Mouse (Mus musculus) hindbrain, postnatal 0 days (tissue): ENCODE data around the gene Plekhd1. TPM values are rescaled to one million over a fixed set of nuclear protein-coding genes. Genes with fewer than 3 reads are reported as not detected.

ENCODE experiments used
- ATAC-seq: fragments of 200-750 bp; cut with Nextera tagmentation; 2 replicates; pipeline ENCODE4 v1.8.0; 2017; ENCODE audit warnings: mild to moderate bottlenecking, moderate TSS enrichment, moderate library complexity
- DNase-seq: peaks from one replicate; pipeline ENCODE4 v3.0.0-alpha.2; 2015; ENCODE audit warnings: low spot score
- H3K27ac ChIP-seq: fragments of 300-500 bp; sonication (generic); 2 replicates; pipeline ENCODE4 v1.5.1; 2014; ENCODE audit warnings: mild to moderate bottlenecking
- H3K27me3 ChIP-seq: fragments of 300-500 bp; sonication (generic); 2 replicates; pipeline ENCODE4 v1.6.1; 2014; ENCODE audit warnings: low read length, mixed read lengths; ENCODE audit not compliant: insufficient read depth
- H3K36me3 ChIP-seq: fragments of 300-500 bp; sonication (generic); 2 replicates; pipeline ENCODE4 v1.6.1; 2014; ENCODE audit warnings: low read length, mixed read lengths; ENCODE audit not compliant: insufficient read depth
- H3K4me1 ChIP-seq: fragments of 300-500 bp; sonication (generic); 2 replicates; pipeline ENCODE4 v1.6.1; 2014; ENCODE audit warnings: antibody characterized with exemption, low read length, mixed read lengths; ENCODE audit not compliant: insufficient read depth
- H3K4me2 ChIP-seq: fragments of 300-500 bp; sonication (generic); 2 replicates; pipeline ENCODE4 v1.6.1; 2014; ENCODE audit warnings: low read depth, mild to moderate bottlenecking, low read length, moderate library complexity, mixed read lengths
- H3K4me3 ChIP-seq: fragments of 300-500 bp; sonication (generic); 2 replicates; pipeline ENCODE4 v1.5.1; 2014; ENCODE audit warnings: low read length
- H3K9ac ChIP-seq: fragments of 300-500 bp; sonication (generic); replicated peaks from 2 replicates; pipeline ENCODE4 v1.6.1; 2014; ENCODE audit warnings: mild to moderate bottlenecking, low read length, moderate library complexity, mixed read lengths
- H3K9me3 ChIP-seq: fragments of 300-500 bp; sonication (generic); 2 replicates; pipeline ENCODE4 v1.6.1; 2016; ENCODE audit warnings: low read length, mixed read lengths
- CTCF ChIP-seq: IDR thresholded peaks from 2 replicates; pipeline ENCODE4 v1.5.1; 2016; ENCODE audit warnings: antibody characterized with exemption, control low read depth, low read depth
- WGBS: fragments of 180-500 bp; shearing (Covaris S2); extraction: QIAGEN DNeasy Blood & Tissue Kit; methylation state at CpG from one replicate; pipeline ENCODE4 v1.1.7; 2014; 5-methylcytosine and 5-hydroxymethylcytosine counted together
- polyA plus RNA-seq: library from polyadenylated mRNA; unstranded; fragments of >200 nt; fragmentation: Nextera tagmentation; extraction: Ambion mirVana; gene quantifications from 2 replicates; pipeline ENCODE4 v1.2.1, GENCODE M21; 2015
- total RNA-seq: library from RNA; depleted of rRNA; stranded (reverse); fragments of >200 nt; gene quantifications from 2 replicates; pipeline ENCODE4 v1.2.3, GENCODE M21; 2014

The Plekhd1 gene
- total and polyA plus RNA-seq, 2 experiments from 2014 or later, result 6.6 to 7.1 TPM

DNA sequence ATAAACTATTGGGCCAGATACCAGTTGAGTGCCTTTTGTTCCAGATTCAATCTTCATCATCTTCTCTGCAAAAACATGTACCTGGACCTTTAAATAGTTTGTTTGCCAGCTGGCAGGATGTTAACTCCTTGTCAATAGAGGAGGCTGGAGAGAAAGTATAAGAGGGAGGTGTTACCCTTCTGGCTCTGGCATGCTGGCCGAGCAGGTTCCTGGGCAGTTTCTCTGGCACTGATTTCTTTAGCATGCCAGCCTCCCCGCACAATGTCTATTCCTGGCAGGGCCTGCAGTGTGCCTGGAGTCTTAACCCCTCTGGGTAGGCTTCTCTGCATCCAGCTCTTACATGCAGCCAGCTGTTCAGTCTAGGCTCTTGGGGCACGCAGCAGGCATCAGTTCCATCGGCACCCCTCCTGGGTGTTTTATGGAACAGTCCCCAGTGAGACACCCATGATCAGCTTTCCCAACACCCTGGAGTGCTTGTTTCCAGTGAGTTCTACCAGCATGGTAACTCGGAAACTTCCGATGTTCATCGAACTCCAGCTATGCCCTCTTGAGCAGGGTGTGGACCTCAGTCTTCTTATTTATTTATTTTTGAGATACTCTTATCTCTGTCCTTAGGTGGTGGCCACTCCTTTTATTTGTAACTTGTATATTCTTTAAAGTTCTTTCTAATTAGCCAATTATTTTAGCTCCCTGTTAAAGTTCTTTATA lies 38.3 kb upstream of the Plekhd1 start:
- Histone ChIP-seq H3K4me1 (no peaks in the 10 kb centered on the region), H3K9me3 (no peaks in the 10 kb centered on the region), H3K27ac (no peak overlapping the region), H3K36me3 (no peaks in the 10 kb centered on the region), H3K4me3 (no peak overlapping the region), H3K27me3 (no peaks in the 10 kb centered on the region), H3K9ac (no peak overlapping the region), H3K4me2 (no peak overlapping the region)
- peak; percentile 29 for DNase-seq
- no peak for TF ChIP-seq CTCF
- no peak for ATAC-seq
- whole genome bisulfite sequencing, result 70% methylated on average over 7 of the region's 7 CpGs

DNA sequence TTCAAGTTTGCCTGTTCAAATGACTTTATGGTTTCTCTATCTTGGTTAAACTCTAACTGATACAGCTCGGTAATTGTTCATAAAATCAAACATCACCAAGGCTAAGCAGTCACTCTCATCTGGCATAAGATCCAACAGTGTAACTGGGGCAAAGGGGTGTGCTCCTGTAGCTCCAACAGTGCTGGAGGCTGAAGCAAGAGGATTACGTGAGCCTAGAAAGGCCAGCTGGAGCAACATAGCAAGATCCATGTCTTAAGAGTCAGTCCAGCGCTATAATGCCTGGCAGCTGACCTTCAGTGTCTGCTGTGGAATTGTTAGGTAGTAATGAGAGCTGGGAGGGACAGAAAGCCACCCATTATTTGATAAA lies 37.7 kb upstream of the Plekhd1 start:
- no peak overlapping the region for H3K9ac ChIP-seq
- no peak for DNase-seq
- H3K36me3 ChIP-seq, result no peaks in the 10 kb centered on the region
- no peak overlapping the region for H3K27ac ChIP-seq
- WGBS, result 80% methylated on average over 3 of the region's 3 CpGs
- no peak overlapping the region for H3K4me3 ChIP-seq
- H3K9me3 ChIP-seq, result no peaks in the 10 kb centered on the region
- H3K4me2 ChIP-seq, result no peak overlapping the region
- no peak for TF ChIP-seq CTCF
- H3K27me3 ChIP-seq, result no peaks in the 10 kb centered on the region
- H3K4me1 ChIP-seq, result no peaks in the 10 kb centered on the region
- ATAC-seq, result no peak

DNA sequence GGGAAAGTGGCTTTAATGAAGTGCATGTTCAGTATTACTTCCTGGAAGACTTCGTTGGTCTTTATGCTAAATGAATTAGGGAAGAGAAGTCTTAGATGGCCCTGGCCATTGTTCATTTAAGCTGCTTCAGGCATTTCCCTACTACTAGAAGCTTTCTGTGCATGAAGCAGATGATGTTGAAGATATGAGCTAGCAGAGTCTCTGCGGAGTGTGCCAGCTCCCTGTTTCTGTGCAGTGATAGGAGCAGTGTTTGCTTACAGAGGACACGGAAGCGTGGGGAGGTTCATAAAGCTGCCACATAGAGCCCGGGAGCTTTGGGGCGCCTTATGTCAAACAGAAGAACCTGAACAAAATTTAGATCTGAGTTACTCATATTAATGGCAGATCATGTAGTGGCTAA lies 33.7 kb upstream of the Plekhd1 start:
- no peak overlapping the region for H3K4me3 ChIP-seq
- H3K4me1 ChIP-seq, result no peaks in the 10 kb centered on the region
- H3K4me2 ChIP-seq, result no peak overlapping the region
- H3K9ac ChIP-seq, result no peak overlapping the region
- no peak for TF ChIP-seq CTCF
- H3K27me3 ChIP-seq, result no peaks in the 10 kb centered on the region
- H3K9me3 ChIP-seq, result no peaks in the 10 kb centered on the region
- ATAC-seq, result no peak
- WGBS, result 76% methylated on average over 6 of the region's 6 CpGs
- no peak overlapping the region for H3K27ac ChIP-seq
- H3K36me3 ChIP-seq, result 0 out of 2 replicates have a peak, but pooled peaks cover 8% of the 10 kb centered on the region
- DNase-seq, result no peak

DNA sequence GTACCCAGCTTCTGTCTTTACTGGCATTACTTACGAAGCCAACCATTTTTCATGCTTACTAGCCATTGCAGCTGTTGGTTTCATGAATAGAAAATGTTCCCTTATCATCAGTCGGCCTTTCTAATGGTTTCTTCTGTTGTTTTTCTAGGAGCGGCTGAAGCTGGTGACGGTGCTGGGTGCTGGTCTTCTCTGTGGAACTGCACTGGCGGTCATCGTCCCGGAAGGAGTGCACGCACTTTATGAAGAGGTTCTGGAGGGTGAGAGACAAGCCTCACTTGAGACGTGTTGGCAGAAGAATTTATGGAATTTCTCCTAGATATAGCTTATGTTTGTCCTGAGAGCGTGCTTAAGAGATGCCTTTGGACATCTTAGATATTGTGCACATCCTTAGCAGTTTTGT lies 30.1 kb upstream of the Plekhd1 start:
- DNase-seq (no peak), ATAC-seq (no peak)
- Histone ChIP-seq H3K4me2 (no peak overlapping the region), H3K27ac (no peak overlapping the region), H3K4me1 (no peaks in the 10 kb centered on the region), H3K9ac (no peak overlapping the region), H3K27me3 (no peaks in the 10 kb centered on the region), H3K36me3 (peaks cover 10% of the 10 kb centered on the region; the same call in 1 of the 2 replicates), H3K9me3 (no peaks in the 10 kb centered on the region), H3K4me3 (no peak overlapping the region)
- WGBS, result 93% methylated on average over 10 of the region's 10 CpGs
- no peak for TF ChIP-seq CTCF

DNA sequence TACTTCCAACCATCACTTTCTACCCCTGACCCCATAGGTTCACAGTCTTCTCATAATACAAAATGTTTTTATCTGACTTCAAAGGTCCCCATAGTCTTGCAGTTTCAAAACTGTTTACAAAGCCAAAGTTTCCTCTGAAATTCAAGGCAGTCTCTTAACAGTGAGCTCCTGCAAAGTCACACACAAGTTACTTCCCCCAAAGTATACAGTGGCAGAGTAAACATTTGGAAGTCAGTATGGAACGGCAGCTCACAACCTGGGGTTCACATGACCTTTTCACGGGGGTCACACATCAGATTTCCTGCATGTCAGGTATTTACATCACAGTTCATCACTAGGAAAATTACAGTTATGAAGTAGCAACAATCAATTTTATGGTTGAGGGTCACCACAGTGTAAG lies 28.5 kb upstream of the Plekhd1 start:
- ATAC-seq, result no peak
- H3K4me3 ChIP-seq, result no peak overlapping the region

DNA sequence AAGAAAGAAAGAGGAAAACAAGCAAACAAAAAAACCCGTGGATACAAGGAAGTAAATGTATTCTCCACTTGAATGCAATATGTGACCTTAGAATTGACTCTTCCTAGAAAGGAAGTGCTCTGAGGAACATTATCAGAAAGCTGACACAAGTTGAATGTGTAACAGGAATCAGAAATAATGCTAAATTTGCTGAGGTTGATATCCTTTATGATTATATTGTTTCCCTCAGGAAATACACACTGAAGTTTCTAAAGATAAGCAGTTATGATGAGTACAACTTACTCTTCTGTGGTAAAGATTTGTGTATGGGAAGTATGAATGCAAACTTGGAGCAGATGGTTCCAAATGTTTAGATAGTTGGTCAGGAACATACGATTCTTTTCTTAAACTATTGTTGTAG lies 24.0 kb upstream of the Plekhd1 start:
- peaks cover 5% of the 10 kb centered on the region; the same call in 1 of the 2 replicates for H3K36me3 ChIP-seq
- H3K9ac ChIP-seq, result no peak overlapping the region
- ATAC-seq, result no peak
- no peak overlapping the region for H3K27ac ChIP-seq
- no peaks in the 10 kb centered on the region for H3K27me3 ChIP-seq
- H3K9me3 ChIP-seq, result no peaks in the 10 kb centered on the region
- no peak overlapping the region for H3K4me3 ChIP-seq
- DNase-seq, result no peak
- no peak for TF ChIP-seq CTCF
- no peaks in the 10 kb centered on the region for H3K4me1 ChIP-seq
- H3K4me2 ChIP-seq, result no peak overlapping the region
- 88% methylated on average over 2 of the region's 2 CpGs for WGBS

More for the DNA sequence above, 28.5 kb upstream of the Plekhd1 start:
- Histone ChIP-seq H3K9me3 (no peaks in the 10 kb centered on the region), H3K4me2 (no peak overlapping the region), H3K27ac (no peak overlapping the region), H3K9ac (no peak overlapping the region), H3K27me3 (no peaks in the 10 kb centered on the region), H3K4me1 (no peaks in the 10 kb centered on the region), H3K36me3 (peaks cover 10% of the 10 kb centered on the region; the same call in 1 of the 2 replicates)
- DNase-seq, result no peak
- WGBS, result 81% methylated on average over 2 of the region's 2 CpGs
- TF ChIP-seq CTCF, result no peak

DNA sequence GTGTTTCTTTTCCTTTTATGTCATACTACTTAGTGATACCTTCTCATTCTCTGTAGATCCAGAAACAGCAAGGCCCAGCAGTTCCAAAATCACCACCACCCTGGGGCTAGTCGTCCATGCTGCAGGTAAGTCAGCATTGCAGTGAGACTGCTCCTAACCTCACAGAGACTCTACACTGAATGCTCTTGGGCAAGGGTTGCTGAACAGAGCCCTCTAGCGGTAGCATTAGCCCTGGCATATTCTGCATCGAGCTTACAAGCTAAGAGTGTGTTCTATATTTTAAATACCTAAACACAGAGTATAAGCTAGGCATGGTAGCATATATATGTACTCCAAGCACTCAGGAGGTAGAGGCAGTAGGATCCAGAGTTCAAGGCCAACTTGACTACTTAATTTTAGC lies 19.2 kb upstream of the Plekhd1 start:
- Histone ChIP-seq H3K4me1 (no peaks in the 10 kb centered on the region), H3K4me2 (no peak overlapping the region), H3K9me3 (no peaks in the 10 kb centered on the region), H3K9ac (no peak overlapping the region), H3K4me3 (no peak overlapping the region), H3K27ac (no peak overlapping the region), H3K36me3 (peaks cover 25% of the 10 kb centered on the region; the same call in 1 of the 2 replicates), H3K27me3 (no peaks in the 10 kb centered on the region)
- ATAC-seq (0 out of 2 replicates have a peak, but pooled peaks have one; percentile 51), DNase-seq (peak; percentile 81)
- WGBS, result 13% methylated on average over 3 of the region's 3 CpGs
- TF ChIP-seq CTCF, result peak; percentile 83
